Mouse (Mus musculus): ENCODE results near the gene 4921507P07Rik. TPM values are rescaled to one million over a fixed set of nuclear protein-coding genes. Genes with fewer than 3 reads are reported as not detected.

4921507P07Rik gene
- polyA plus RNA-seq, 1 experiment, result 0.01 TPM

DNA sequence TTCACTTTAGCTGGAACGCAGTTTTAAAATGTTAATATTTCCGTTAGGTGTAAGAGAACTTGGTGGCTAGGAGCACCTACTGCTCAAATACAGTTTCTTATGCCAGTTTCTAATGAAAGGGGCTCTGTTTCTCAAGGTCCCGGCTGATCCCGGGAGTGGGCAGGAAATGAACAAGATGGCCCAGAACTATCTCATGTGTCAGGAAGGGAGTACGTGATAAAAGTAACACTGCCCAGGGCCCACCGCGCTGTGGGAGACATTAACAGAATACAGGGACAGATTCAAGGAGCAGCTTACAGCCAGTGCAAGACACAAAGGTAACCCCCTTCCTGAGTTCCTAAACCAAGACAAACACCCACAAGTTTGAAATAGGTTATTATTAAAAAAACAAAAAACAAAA lies 10.7 kb downstream of the 4921507P07Rik start:
- H3ac ChIP-seq (ENCODE audit: control insufficient read depth, insufficient read length), result no peak overlapping the region
- H3K79me2 ChIP-seq (ENCODE audit: control insufficient read depth, insufficient read depth), result no peaks in the 10 kb centered on the region
- no peaks in the 10 kb centered on the region for H3K36me3 ChIP-seq (ENCODE audit: control insufficient read depth, insufficient read depth)
- H3K4me3 ChIP-seq, result no peak overlapping the region
- peaks cover 29% of the 10 kb centered on the region for H3K27me3 ChIP-seq (ENCODE audit: control insufficient read depth, insufficient read depth, insufficient read length)
- TF ChIP-seq MAX (IDR thresholded peaks at IDR 0.05; ENCODE audit: low read depth) (no peak), POLR2AphosphoS2 (IDR thresholded peaks at IDR 0.05; ENCODE audit: insufficient read length, low read depth) (no peak)
- H3K4me2 ChIP-seq (ENCODE audit: low read depth), result no peak overlapping the region

DNA sequence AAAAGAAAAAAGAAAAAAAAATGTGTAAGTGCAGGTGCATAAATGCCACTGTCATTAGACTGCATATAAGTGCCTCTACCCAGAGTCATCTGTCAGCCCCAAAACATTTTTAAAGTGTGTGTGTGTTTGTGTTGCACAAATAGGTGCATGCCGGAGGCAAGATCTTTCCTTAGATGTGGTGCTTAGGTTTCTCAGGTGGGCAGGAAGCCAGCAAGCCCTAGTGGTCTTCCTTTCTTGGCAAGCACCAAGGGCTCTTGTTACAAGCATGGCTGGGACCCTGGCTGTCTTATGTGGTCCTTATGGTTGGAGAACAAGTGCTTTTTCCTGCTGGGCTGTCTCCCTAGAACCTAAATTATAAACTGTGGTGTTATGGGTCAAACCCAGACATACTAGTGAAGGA lies 24.8 kb downstream of the 4921507P07Rik start:
- Histone ChIP-seq H3K79me2 (ENCODE audit: control insufficient read depth, insufficient read depth) (no peaks in the 10 kb centered on the region), H3K27me3 (ENCODE audit: control insufficient read depth, insufficient read depth, insufficient read length) (peaks cover 15% of the 10 kb centered on the region), H3K4me3 (no peak overlapping the region), H3K36me3 (ENCODE audit: control insufficient read depth, insufficient read depth) (no peaks in the 10 kb centered on the region), H3ac (ENCODE audit: control insufficient read depth, insufficient read length) (no peak overlapping the region), H3K4me2 (ENCODE audit: low read depth) (no peak overlapping the region)
- TF ChIP-seq SRF (IDR thresholded peaks at IDR 0.05; ENCODE audit: control insufficient read depth, insufficient read length, low read depth) (no peak), CEBPB (IDR thresholded peaks at IDR 0.05; ENCODE audit: insufficient read depth, poor library complexity, severe bottlenecking) (no peak), MYOG (IDR thresholded peaks at IDR 0.05; ENCODE audit: control insufficient read depth in 1 of 3, insufficient read depth in 1 of 3, insufficient read length in 2 of 3, low read depth in 2 of 3) (no peak), TCF3 (IDR thresholded peaks at IDR 0.05; ENCODE audit: insufficient read length, low read depth) (no peak), REST (IDR thresholded peaks at IDR 0.05; ENCODE audit: insufficient read depth, insufficient read length) (no peak), POLR2A (IDR thresholded peaks at IDR 0.05; ENCODE audit: insufficient read length, low read depth) (no peak), USF1 (IDR thresholded peaks at IDR 0.05; ENCODE audit: low read depth) (no peak), MAX (IDR thresholded peaks at IDR 0.05; ENCODE audit: low read depth) (no peak), MYOD1 (IDR thresholded peaks at IDR 0.05; ENCODE audit: control insufficient read depth in 1 of 3, insufficient read length in 2 of 3, low read depth in 2 of 3) (no peak), TCF12 (IDR thresholded peaks at IDR 0.05; ENCODE audit: insufficient read depth, poor library complexity, severe bottlenecking) (no peak), POLR2AphosphoS2 (IDR thresholded peaks at IDR 0.05; ENCODE audit: insufficient read length, low read depth) (no peak), E2F4 (IDR thresholded peaks at IDR 0.05; ENCODE audit: insufficient read depth) (no peak)

DNA sequence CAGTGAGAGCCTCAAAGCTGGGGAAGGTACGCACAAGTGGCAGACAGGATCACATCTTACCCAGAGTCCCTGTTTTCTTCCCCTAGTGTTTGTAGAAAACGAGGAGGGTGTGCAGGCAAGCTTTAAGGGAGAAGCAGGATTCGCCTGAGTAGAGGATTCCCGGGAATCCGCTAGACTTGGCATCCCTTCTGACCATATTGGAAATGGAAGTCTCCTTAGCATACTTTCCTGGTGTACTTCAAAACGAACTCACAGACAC lies 29.5 kb downstream of the 4921507P07Rik start:
- Histone ChIP-seq H3K4me2 (ENCODE audit: low read depth) (peak overlapping the region; percentile 90), H3ac (ENCODE audit: control insufficient read depth, insufficient read length) (peak overlapping the region; percentile 83), H3K36me3 (ENCODE audit: control insufficient read depth, insufficient read depth) (peaks cover 22% of the 10 kb centered on the region), H3K4me3 (peak overlapping the region; percentile 83), H3K27me3 (ENCODE audit: control insufficient read depth, insufficient read depth, insufficient read length) (no peaks in the 10 kb centered on the region), H3K79me2 (ENCODE audit: control insufficient read depth, insufficient read depth) (peaks cover 11% of the 10 kb centered on the region)
- TF ChIP-seq POLR2AphosphoS2 (IDR thresholded peaks at IDR 0.05; ENCODE audit: insufficient read length, low read depth) (no peak), MAX (IDR thresholded peaks at IDR 0.05; ENCODE audit: low read depth) (no peak), MYOG (IDR thresholded peaks at IDR 0.05; ENCODE audit: control insufficient read depth in 1 of 3, insufficient read depth in 1 of 3, insufficient read length in 2 of 3, low read depth in 2 of 3) (no peak), POLR2A (IDR thresholded peaks at IDR 0.05; ENCODE audit: insufficient read length, low read depth) (no peak), TCF12 (IDR thresholded peaks at IDR 0.05; ENCODE audit: insufficient read depth, poor library complexity, severe bottlenecking) (no peak), CEBPB (IDR thresholded peaks at IDR 0.05; ENCODE audit: insufficient read depth, poor library complexity, severe bottlenecking) (no peak), REST (IDR thresholded peaks at IDR 0.05; ENCODE audit: insufficient read depth, insufficient read length) (no peak), MYOD1 (IDR thresholded peaks at IDR 0.05; ENCODE audit: control insufficient read depth in 1 of 3, insufficient read length in 2 of 3, low read depth in 2 of 3) (no peak), USF1 (IDR thresholded peaks at IDR 0.05; ENCODE audit: low read depth) (no peak), E2F4 (IDR thresholded peaks at IDR 0.05; ENCODE audit: insufficient read depth) (no peak), TCF3 (IDR thresholded peaks at IDR 0.05; ENCODE audit: insufficient read length, low read depth) (no peak), SRF (IDR thresholded peaks at IDR 0.05; ENCODE audit: control insufficient read depth, insufficient read length, low read depth) (no peak)

DNA sequence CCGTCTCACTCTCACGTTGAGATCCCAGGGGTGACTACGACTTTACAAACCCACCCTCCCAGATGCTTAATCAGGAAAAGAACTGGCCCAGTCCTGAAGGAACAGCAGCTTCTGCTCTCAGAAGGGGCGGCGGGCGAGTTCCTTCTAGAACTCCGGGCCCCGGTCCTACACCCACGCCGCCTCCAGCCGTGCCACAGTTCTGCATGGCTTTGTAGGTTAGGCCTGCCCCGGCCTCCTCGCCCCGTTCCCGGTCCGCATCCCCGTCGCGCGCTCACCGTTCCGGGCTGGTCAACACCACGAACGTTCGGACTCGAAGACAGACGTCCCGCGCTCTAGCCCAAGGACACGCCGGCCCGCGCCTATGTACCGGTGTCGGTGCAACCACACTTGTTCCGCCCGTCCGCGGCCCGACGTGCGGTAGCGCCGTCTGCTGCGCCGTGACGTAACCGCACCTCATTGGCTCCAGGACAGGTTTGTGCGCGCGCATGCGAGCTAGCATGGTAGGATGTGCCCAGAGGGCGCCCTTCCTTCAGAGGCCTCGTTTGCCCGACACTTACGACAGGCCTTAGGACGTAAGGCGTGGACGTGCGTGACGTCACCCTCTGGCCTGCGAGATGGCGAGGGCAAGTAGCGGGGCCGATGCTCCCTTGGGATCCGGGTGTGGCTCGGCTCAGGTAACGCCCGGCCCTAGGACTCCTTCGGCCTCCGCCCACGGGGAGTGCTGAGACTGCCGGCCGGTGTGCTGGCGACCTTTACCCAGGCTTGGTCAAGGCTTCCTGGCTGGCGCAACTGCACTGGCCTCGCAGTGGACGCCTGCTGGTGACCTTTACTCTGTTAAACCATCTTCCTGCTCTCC lies 30.1 kb downstream of the 4921507P07Rik start, which contains the start of gene Cycs:
Cycs (minus strand) TSS at position 398 of the 856 bp plus-strand sequence.
- Histone ChIP-seq H3ac (ENCODE audit: control insufficient read depth, insufficient read length) (peak within 1 kb of the TSS; percentile 83), H3K36me3 (ENCODE audit: control insufficient read depth, insufficient read depth) (peaks cover 22% of the 10 kb centered on the region), H3K27me3 (ENCODE audit: control insufficient read depth, insufficient read depth, insufficient read length) (no peaks in the 10 kb centered on the region), H3K79me2 (ENCODE audit: control insufficient read depth, insufficient read depth) (peaks cover 11% of the 10 kb centered on the region), H3K4me3 (peak within 1 kb of the TSS; percentile 83), H3K4me2 (ENCODE audit: low read depth) (peak within 1 kb of the TSS; percentile 91)
- TF ChIP-seq TCF12 (IDR thresholded peaks at IDR 0.05; ENCODE audit: insufficient read depth, poor library complexity, severe bottlenecking) (no peak), MAX (IDR thresholded peaks at IDR 0.05; ENCODE audit: low read depth) (peak; percentile 22), CEBPB (IDR thresholded peaks at IDR 0.05; ENCODE audit: insufficient read depth, poor library complexity, severe bottlenecking) (no peak), MYOG (IDR thresholded peaks at IDR 0.05; ENCODE audit: control insufficient read depth in 1 of 3, insufficient read depth in 1 of 3, insufficient read length in 2 of 3, low read depth in 2 of 3) (peak in 1 of 3 experiments; percentile 40), POLR2A (IDR thresholded peaks at IDR 0.05; ENCODE audit: insufficient read length, low read depth) (peak; percentile 89), USF1 (IDR thresholded peaks at IDR 0.05; ENCODE audit: low read depth) (no peak), POLR2AphosphoS2 (IDR thresholded peaks at IDR 0.05; ENCODE audit: insufficient read length, low read depth) (peak; percentile 95), E2F4 (IDR thresholded peaks at IDR 0.05; ENCODE audit: insufficient read depth) (no peak), SRF (IDR thresholded peaks at IDR 0.05; ENCODE audit: control insufficient read depth, insufficient read length, low read depth) (no peak), REST (IDR thresholded peaks at IDR 0.05; ENCODE audit: insufficient read depth, insufficient read length) (no peak), TCF3 (IDR thresholded peaks at IDR 0.05; ENCODE audit: insufficient read length, low read depth) (no peak), MYOD1 (IDR thresholded peaks at IDR 0.05; ENCODE audit: control insufficient read depth in 1 of 3, insufficient read length in 2 of 3, low read depth in 2 of 3) (peak in 1 of 3 experiments; percentile 44)

Measured in myocyte (in vitro differentiated cells).